Mouse (Mus musculus): ENCODE measurements at regions not wholly inside any gene's neighbourhood (a gene's known extent, or its start where the extent isn't known, plus 50 kb on each side); places are given as distances from the start of the nearest gene placed in this dataset.

DNA sequence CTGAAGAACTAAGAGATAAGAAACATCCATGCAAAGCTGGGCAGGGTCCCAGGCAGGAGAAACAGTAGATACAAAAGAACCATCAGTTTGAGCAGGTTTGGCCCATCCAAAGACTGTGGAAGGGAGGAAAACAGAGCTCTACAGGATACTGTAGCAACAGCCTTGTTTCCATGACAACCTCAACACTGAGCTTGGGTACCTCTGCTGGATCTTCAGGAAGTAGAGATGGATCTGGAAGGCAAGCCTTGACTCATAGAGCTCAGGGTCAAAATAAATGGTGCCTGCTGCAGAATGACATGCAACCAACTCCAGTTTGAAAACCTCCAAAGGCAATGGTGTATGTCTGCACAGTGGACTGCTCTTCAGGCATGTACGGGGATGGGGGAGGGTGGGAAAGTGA lies 173.0 kb upstream of the Tbx3 start:
- DNase-seq (ENCODE audit: low spot score), result no peak

DNA sequence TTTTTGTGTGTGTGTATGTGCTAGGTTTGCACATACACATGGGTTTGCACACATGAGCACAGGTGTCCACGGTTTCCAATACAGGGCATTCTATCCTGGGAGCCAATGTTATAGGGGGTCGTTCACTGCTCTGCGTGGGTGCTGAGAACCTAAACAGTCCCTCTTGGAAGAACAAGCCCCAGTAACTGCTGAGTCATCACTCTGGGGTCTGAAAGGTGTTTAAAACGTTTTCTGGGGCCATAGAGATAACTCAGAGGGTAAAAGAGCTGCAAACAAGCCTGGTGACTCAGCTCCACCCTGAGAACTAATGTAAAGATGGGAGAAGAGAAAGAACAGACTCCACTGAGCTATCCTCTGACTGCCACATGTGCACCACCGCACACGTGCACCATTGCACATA lies 172.0 kb upstream of the Tbx3 start:
- DNase-seq (ENCODE audit: low spot score), result no peak

DNA sequence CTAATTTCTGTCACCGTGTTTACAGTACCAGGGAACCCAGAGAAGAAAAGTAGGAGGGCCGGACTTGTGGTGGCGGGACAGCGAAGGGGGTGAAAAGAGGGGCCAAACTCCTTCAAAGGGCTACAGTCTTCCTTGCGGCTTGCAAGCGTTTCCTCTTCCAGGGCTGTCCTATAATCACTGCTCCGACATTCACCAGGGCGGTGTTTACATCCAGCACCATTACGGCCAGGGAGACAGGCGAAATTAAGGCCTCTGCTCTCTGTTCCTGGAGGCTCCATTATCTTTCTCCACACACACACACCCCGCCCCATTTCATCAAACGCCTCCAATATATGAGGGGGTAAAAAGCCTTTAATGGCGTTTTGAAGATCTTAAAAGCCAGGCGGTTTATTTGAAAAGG lies 162.8 kb upstream of the Tbx3 start:
- DNase-seq (ENCODE audit: low spot score), result no peak

GRCm38 (mm10) chr5:119518506-119519252 lies 151.8 kb upstream of the Tbx3 start:
- no peak for DNase-seq (ENCODE audit: low spot score)

DNA sequence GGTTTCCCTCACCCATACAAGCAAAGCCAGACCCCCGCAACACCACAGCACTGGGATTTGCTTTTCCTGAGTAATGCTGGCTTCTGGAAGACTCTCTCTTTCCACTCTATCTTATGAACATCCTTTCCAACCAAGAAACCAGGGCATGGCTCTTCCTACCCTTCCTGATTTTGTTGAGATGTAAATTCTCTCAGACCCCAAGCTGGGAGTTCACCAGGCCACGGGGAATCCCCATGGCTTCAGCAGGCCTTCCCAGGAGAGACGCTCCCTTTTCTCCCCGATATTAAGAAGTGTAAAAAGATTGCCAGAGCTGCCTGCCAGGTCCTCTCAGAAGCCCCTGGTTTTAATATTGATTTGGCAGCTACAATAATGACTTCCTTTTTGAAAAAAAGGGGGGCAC lies 146.3 kb upstream of the Tbx3 start:
- no peak for DNase-seq (ENCODE audit: low spot score)

DNA sequence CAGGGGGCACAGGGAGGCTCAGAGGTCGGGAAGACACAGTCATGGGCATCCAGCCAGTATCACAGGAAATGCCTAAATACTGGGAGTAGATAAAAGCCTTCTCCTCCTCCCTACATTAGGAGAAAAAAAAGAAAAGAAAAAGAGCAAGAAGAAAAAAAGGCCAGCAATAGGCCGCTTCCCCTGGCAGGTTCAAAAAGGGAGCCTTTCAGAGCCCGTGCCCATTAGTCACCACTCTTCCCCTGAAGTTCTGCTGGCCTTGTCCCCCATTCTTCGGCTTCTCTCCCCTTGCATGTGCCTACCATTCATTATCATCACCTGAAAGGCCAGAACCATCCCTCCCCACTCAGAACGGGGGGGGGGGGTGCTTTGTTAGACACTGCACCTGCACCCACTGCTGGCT lies 144.5 kb upstream of the Tbx3 start:
- no peak for DNase-seq (ENCODE audit: low spot score)

- no peak for DNase-seq (ENCODE audit: low spot score)
These were observed 140.5 kb upstream of the Tbx3 start for GRCm38 (mm10) chr5:119530009-119530408.

- no peak for DNase-seq (ENCODE audit: low spot score)
These were observed 135.5 kb upstream of the Tbx3 start for GRCm38 (mm10) chr5:119534946-119535345.

DNA sequence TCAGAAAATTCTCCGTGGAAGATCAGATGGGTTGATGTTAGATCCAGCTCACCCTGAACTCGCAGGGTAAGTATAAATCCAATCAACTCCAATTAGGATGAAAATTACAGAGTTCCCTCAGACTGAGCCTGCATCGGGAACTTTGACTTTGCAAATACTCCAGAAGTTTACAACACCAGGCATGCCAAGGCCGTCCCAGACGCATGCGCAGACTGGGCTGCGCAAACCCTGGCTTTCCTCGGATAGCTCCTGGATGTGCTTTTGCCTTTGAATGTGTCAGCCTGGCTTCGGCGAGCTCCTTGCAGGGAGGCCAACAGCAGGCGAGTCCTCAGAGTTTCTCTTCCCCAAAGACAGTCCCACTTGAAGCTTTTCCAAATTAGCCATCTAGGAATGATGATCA lies 127.6 kb upstream of the Tbx3 start:
- no peak for DNase-seq (ENCODE audit: low spot score)

GRCm38 (mm10) chr5:119543716-119544115 lies 126.8 kb upstream of the Tbx3 start:
- DNase-seq (ENCODE audit: low spot score), result no peak

GRCm38 (mm10) chr5:119544681-119545080 lies 125.8 kb upstream of the Tbx3 start:
- no peak for DNase-seq (ENCODE audit: low spot score)

DNA sequence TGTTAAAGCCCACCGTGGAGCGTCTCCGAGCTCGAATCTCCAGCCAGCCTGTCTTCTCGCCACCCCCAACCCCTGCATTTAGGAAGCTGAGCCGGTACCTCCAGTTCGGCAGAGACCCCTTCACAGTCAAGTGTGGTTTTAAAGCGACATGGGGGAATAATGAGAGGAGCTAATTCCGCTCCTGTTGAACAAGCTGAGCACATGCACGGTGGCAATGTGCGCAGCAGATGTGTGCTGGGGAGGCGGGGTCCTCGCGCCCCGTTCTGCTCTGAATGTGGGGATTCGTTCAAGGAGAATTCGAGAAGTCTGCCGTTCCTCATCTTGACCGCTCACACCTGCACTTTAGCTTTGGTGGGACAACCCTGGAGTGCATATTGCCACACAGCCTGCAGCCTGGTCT lies 123.4 kb upstream of the Tbx3 start:
- no peak for DNase-seq (ENCODE audit: low spot score)

GRCm38 (mm10) chr5:119550916-119551315 lies 119.6 kb upstream of the Tbx3 start:
- no peak for DNase-seq (ENCODE audit: low spot score)

DNA sequence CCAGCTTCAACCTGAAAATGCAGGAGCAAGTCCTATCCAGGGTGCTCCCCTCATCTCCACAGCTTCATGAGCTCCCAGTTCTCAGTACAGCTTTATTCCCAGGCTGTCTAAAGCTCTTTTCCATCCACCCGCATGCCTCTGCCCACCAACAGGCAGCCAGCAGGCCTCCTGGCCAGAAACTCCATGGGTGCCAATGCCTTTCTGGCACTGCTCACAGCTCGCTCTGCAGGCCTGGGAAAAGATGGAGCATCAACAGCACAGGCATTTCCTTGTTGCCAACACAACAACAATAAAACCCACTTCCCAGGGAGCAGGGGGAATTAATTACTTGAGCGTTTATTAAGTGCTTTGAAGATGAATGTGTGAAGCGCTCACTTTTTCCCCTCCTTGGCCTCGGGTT lies 117.0 kb upstream of the Tbx3 start:
- DNase-seq (ENCODE audit: low spot score), result no peak

- DNase-seq (ENCODE audit: low spot score), result no peak
These were observed 113.4 kb upstream of the Tbx3 start for GRCm38 (mm10) chr5:119557071-119557470.

- no peak for DNase-seq (ENCODE audit: low spot score)
These were observed 110.8 kb upstream of the Tbx3 start for GRCm38 (mm10) chr5:119559696-119560095.

- no peak for DNase-seq (ENCODE audit: low spot score)
These were observed 110.1 kb upstream of the Tbx3 start for GRCm38 (mm10) chr5:119560392-119560791.

GRCm38 (mm10) chr5:119561531-119561930 lies 108.9 kb upstream of the Tbx3 start:
- DNase-seq (ENCODE audit: low spot score), result no peak

- no peak for DNase-seq (ENCODE audit: low spot score)
These were observed 106.7 kb upstream of the Tbx3 start for GRCm38 (mm10) chr5:119563510-119564351.

DNA sequence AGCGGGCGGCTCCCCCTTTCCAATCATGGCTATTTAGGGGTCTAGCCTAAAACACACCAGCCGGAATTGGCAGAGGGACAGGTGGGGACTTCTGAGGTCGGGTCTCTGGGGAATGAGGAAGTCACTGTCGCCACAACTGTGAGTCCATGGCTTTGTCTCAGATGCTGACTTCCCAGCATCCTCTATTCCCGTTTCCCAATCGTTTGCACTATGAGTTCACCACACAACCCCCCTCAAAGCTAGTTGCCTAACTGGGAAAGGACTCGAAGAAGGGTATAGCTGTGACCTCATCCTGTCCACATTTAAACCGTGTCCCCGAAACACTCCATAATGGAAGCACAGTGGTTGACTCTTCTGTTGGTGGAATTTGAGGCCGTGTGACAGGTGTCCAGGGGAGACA lies 102.8 kb upstream of the Tbx3 start:
- no peak for DNase-seq (ENCODE audit: low spot score)

GRCm38 (mm10) chr5:119570054-119570453 lies 100.4 kb upstream of the Tbx3 start:
- DNase-seq (ENCODE audit: low spot score), result no peak

- DNase-seq (ENCODE audit: low spot score), result no peak
These were observed 98.8 kb upstream of the Tbx3 start for GRCm38 (mm10) chr5:119571644-119572043.

DNA sequence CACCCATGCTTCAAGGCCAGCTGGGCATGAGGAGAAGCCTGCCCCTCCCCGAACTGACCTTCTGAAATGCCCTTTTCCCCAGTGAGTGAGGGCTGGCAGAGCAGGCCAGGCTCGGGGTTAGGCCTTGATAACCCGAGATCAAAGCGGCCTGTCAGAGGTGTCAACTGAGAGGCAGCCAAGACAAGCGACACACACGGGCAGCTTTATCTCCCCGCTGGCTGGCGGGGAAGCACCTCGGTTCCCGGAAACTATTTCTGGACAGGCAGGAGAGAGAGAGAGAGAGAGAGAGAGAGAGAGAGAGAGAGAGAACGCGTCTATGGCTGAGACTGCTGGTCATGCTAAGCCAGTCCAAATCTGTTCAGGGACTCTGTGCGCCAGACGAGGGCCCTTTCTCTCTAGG lies 95.3 kb upstream of the Tbx3 start:
- DNase-seq (ENCODE audit: low spot score), result no peak
